Mouse (Mus musculus) layer of hippocampus, postnatal 25 days (tissue): ENCODE data around the gene Ugt2b5. TPM values are rescaled to one million over a fixed set of nuclear protein-coding genes. Genes with fewer than 3 reads are reported as not detected.
"Not testable (repeated sequence)": the region's sequence is repeated elsewhere in the genome, so short reads cannot be mapped to it uniquely, and the experiment has no call there.

ENCODE experiments used
- DNase-seq, 2 experiments: peaks; one replicate each; pipeline ENCODE4 v3.0.0; 2022; ENCODE audit warnings: mixed read lengths in 2 of 2, low spot score in 1 of 2; ENCODE audit errors: extremely low spot score in 1 of 2
- total RNA-seq, 2 experiments: library from RNA; stranded (reverse); gene quantifications; 2 replicates each; pipeline ENCODE4 v1.2.3; 2021

The Ugt2b5 gene
- total RNA-seq, result not detected

GRCm38 (mm10) chr5:87140196-87140595 lies at the start of gene Ugt2b5:
Ugt2b5 (minus strand) TSS chr5:87140318.
- DNase-seq, result not testable (repeated sequence)

- DNase-seq, result not testable (repeated sequence)
Measured at GRCm38 (mm10) chr5:87175780-87176179, 35.7 kb upstream of the Ugt2b5 start.

GRCm38 (mm10) chr5:87174671-87175070 lies 34.6 kb upstream of the Ugt2b5 start:
- no peak for DNase-seq

DNA sequence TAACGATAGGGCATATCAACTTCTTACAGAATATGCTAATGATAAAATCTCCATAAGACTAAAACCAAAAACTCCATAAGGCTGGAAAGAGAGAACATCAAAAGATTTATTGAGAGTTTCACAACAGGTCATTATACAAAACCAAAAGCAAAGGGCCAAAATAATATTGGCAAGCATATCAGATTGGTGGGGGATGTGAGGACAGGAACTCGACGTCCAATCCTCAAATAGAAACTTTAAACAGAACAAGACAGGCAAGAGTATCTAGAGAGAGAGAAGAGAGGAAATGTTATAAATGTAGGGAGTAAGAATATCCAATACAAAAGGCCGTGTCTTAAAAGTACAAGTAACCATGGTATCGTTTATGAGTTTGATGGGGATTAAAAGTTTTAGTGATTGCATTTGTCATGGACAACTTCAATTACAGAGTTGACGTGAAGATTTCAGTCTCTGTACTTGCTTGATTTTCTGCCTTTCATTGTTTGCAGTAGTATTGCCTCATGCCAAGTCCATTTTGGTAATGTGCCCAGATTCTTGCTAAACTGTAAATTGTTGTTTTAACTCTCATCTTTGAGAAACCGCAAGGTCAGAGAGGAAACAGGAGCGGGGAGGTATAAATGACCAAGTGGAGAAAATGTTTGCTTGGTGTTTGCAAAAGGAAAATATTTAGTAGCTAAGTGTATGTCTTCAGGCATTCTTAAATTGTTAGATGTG lies 7.8 kb upstream of the Ugt2b5 start:
- no peak for DNase-seq

- peak; percentile 12 to 16 for DNase-seq
Measured at GRCm38 (mm10) chr5:87142865-87143456, 2.8 kb upstream of the Ugt2b5 start.

- not testable (repeated sequence) for DNase-seq
Measured at GRCm38 (mm10) chr5:87103697-87104096, 36.4 kb downstream of the Ugt2b5 start.

GRCm38 (mm10) chr5:87092346-87093027 lies 47.6 kb downstream of the Ugt2b5 start, which contains the start of gene Ugt2b36:
Ugt2b36 (minus strand) TSS chr5:87092555.
- no peak for DNase-seq

DNA sequence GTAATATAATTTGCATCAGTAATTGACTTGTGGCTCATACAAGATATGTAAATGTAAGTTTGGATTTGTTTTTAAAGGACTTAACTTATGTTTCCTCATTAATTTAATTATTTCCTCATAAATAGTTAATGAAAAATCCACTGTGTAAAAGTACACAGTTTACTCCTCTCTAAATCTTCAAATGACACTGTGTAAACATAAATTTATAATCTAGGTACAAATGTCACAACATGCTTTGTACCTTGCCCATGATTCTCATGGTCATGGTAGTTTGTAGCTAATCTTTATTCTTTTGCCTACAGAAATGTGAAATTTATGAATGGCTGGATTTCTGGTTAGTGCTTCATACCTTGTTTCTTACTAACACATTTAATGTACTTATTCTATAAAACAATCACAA lies 49.0 kb downstream of the Ugt2b5 start:
- no peak for DNase-seq

GRCm38 (mm10) chr5:87089264-87089663 lies 50.9 kb downstream of the Ugt2b5 start:
- DNase-seq, result no peak

DNA sequence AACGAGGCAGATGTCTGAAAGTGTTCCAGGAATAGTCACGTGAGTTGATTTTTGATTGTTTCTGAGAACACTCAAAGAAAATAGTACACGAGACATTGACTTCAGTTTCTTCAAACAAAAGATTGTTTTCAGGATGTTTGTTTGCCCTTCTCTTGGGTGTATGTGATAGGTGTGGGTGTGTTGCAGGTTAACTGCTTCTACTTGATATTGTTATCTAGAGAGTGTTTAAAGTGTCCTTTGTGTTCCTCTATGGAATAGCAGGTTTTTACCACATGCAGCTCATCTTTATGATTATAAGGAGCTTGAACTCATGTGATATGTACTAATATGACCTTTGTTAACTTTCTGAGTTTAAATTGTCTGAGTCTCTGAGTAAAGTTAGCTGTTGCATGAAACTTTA lies 53.8 kb downstream of the Ugt2b5 start:
- no peak for DNase-seq

Other genes starting within 250 kb of the Ugt2b5 start
- not detected for gene Ugt2b34, start 233.4 kb downstream of the Ugt2b5 start, total RNA-seq
- gene Ugt2b1, start 213.8 kb downstream of the Ugt2b5 start, total RNA-seq, result not detected
- not detected for gene Ugt2b35, start 139.5 kb downstream of the Ugt2b5 start, total RNA-seq
- not detected for gene Ugt2b36, start 47.8 kb downstream of the Ugt2b5 start, total RNA-seq
- not detected for gene Ugt2b37, start 114.5 kb upstream of the Ugt2b5 start, total RNA-seq
- gene Ugt2a3, start 196.9 kb upstream of the Ugt2b5 start, total RNA-seq, result not detected